Mouse (Mus musculus) kidney, adult 2 months (tissue): ENCODE measurements around the gene Lmod1.

ENCODE experiments used
- CTCF ChIP-seq: fragments of 200-500 bp; conservative IDR thresholded peaks from 2 replicates; pipeline ENCODE4 v1.5.1; 2011; ENCODE audit warnings: low read depth, mild to moderate bottlenecking, control low read depth, low read length, moderate library complexity, mixed read lengths; ENCODE audit not compliant: insufficient read depth, insufficient read length
- POLR2A ChIP-seq: fragments of 200-500 bp; IDR thresholded peaks from one replicate; pipeline ENCODE4 v1.6.1; 2011; ENCODE audit warnings: low read depth, low read length, control low read depth

DNA sequence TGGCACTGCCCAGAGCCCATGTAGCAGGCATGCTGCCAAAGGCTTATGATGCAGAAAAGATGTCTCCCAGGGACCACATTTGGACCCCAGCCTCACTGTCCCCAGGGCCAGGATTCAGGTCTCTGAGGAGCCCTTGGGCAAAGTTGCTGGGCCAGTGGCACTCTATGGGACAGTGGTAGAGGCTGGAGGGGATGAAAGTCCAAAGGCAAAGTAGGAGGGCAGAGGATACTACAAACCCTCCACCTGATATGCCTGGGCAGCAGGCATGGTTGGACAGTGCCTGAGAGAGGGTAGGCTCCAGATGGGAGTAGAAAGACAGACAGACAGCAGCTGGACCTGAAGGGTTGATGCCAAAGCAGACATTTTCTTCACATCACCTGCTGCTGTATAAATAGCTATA lies 41.8 kb downstream of the Lmod1 start:
- TF ChIP-seq POLR2A, result no peak
- TF ChIP-seq CTCF, result no peak
